Mouse (Mus musculus) lung, postnatal 0 days (tissue): ENCODE data around the gene Mbd4. TPM values are rescaled to one million over a fixed set of nuclear protein-coding genes. Genes with fewer than 3 reads are reported as not detected.
A peak's percentile ranks its signal among the peaks of the same experiment; 100 is the strongest.
"Not testable (repeated sequence)": the region's sequence is repeated elsewhere in the genome, so short reads cannot be mapped to it uniquely, and the experiment has no call there.

Source experiments
- ATAC-seq: fragments of 200-750 bp; cut with Nextera tagmentation; 2 replicates; pipeline ENCODE4 v1.8.0; 2017; ENCODE audit warnings: moderate library complexity
- DNase-seq: peaks from one replicate; pipeline ENCODE4 v3.0.0-alpha.2; 2016; ENCODE audit warnings: low spot score
- H3K27ac ChIP-seq: fragments of 300-500 bp; sonication (generic); 2 replicates; pipeline ENCODE4 v1.5.1; 2014; ENCODE audit warnings: antibody characterized with exemption, mild to moderate bottlenecking, low read length, mixed read lengths
- H3K27me3 ChIP-seq: fragments of 300-500 bp; sonication (generic); replicated peaks from 2 replicates; pipeline ENCODE4 v1.6.1; 2014; ENCODE audit warnings: low read length, mixed read lengths; ENCODE audit not compliant: insufficient read depth
- H3K36me3 ChIP-seq: fragments of 300-500 bp; sonication (generic); 2 replicates; pipeline ENCODE4 v1.6.1; 2014; ENCODE audit warnings: low read length, mixed read lengths; ENCODE audit not compliant: insufficient read depth
- H3K4me1 ChIP-seq: fragments of 300-500 bp; sonication (generic); 2 replicates; pipeline ENCODE4 v1.6.1; 2014; ENCODE audit warnings: antibody characterized with exemption, low read depth, low read length, mixed read lengths; ENCODE audit not compliant: insufficient read depth
- H3K4me2 ChIP-seq: fragments of 300-500 bp; sonication (generic); replicated peaks from 2 replicates; pipeline ENCODE4 v1.6.1; 2014; ENCODE audit warnings: low read depth, mild to moderate bottlenecking, low read length, moderate library complexity, mixed read lengths
- H3K4me3 ChIP-seq: fragments of 300-500 bp; sonication (generic); 2 replicates; pipeline ENCODE4 v1.5.1; 2014; ENCODE audit warnings: low read depth, low read length
- H3K9ac ChIP-seq: fragments of 300-500 bp; sonication (generic); replicated peaks from 2 replicates; pipeline ENCODE4 v1.6.1; 2014; ENCODE audit warnings: low read depth, mild to moderate bottlenecking
- H3K9me3 ChIP-seq: fragments of 300-500 bp; sonication (generic); 2 replicates; pipeline ENCODE4 v1.6.1; 2016; ENCODE audit warnings: low read length, mixed read lengths
- CTCF ChIP-seq: IDR thresholded peaks from 2 replicates; pipeline ENCODE4 v1.5.1; 2016; ENCODE audit warnings: antibody characterized with exemption, mild to moderate bottlenecking
- EP300 ChIP-seq: IDR thresholded peaks from 2 replicates; pipeline ENCODE4 v1.6.1; 2016; ENCODE audit warnings: antibody characterized with exemption, mild to moderate bottlenecking, control low read depth
- WGBS: fragments of 180-500 bp; shearing (Covaris S2); extraction: QIAGEN DNeasy Blood & Tissue Kit; methylation state at CpG from one replicate; pipeline ENCODE4 v1.1.7; 2014; 5-methylcytosine and 5-hydroxymethylcytosine counted together
- polyA plus RNA-seq: library from polyadenylated mRNA; unstranded; fragments of >200 nt; fragmentation: Nextera tagmentation; extraction: Ambion mirVana; gene quantifications from 2 replicates; pipeline ENCODE4 v1.2.1, GENCODE M21; 2015

Mbd4 gene
- polyA plus RNA-seq, 1 experiment from 2014 or later: 4.5 TPM

- no peak overlapping the region for H3K9ac ChIP-seq
- peaks cover 4% of the 10 kb centered on the region; the same call in 1 of the 2 replicates for H3K4me1 ChIP-seq
- H3K27me3 ChIP-seq: no peaks in the 10 kb centered on the region
- H3K9me3 ChIP-seq: no peaks in the 10 kb centered on the region
- DNase-seq (no peak), ATAC-seq (peak; percentile 10; the same call in 1 of the 2 replicates)
- H3K4me2 ChIP-seq: peak overlapping the region; percentile 62
- 66% methylated on average over 5 of the region's 5 CpGs for WGBS
- no peak for TF ChIP-seq CTCF
- no peak for TF ChIP-seq EP300
- H3K36me3 ChIP-seq: no peaks in the 10 kb centered on the region
- H3K27ac ChIP-seq: no peak overlapping the region
- peak overlapping the region; percentile 30; the same call in 1 of the 2 replicates for H3K4me3 ChIP-seq
These were observed 14.4 kb downstream of the Mbd4 start for GRCm38 (mm10) chr6:115838745-115839144.

GRCm38 (mm10) chr6:115838161-115838597 is 15.0 kb downstream of the Mbd4 start, which contains the start of gene Efcab12:
Gene Efcab12 (minus strand): TSS chr6:115838412.
- 2% methylated on average over 19 of the region's 19 CpGs for WGBS
- H3K4me1 ChIP-seq: peaks cover 4% of the 10 kb centered on the region; the same call in 1 of the 2 replicates
- no peaks in the 10 kb centered on the region for H3K36me3 ChIP-seq
- ATAC-seq: peak; percentile 97
- peak within 1 kb of the TSS; percentile 23; the same call in 1 of the 2 replicates for H3K9ac ChIP-seq
- H3K27ac ChIP-seq: 0 out of 2 replicates have a peak within 1 kb of the TSS, but pooled peaks have one; percentile 26
- TF ChIP-seq EP300: no peak
- TF ChIP-seq CTCF: no peak; the same call in 1 of the 2 replicates
- DNase-seq: peak; percentile 94
- H3K4me3 ChIP-seq: peak within 1 kb of the TSS; percentile 30
- peak within 1 kb of the TSS; percentile 62 for H3K4me2 ChIP-seq
- no peaks in the 10 kb centered on the region for H3K9me3 ChIP-seq
- no peaks in the 10 kb centered on the region for H3K27me3 ChIP-seq

- Histone ChIP-seq H3K4me2 (no peak overlapping the region), H3K9ac (no peak overlapping the region)
- ATAC-seq: no peak
These were observed 19.3 kb downstream of the Mbd4 start for GRCm38 (mm10) chr6:115833861-115834260.

GRCm38 (mm10) chr6:115832152-115832850 is 20.9 kb downstream of the Mbd4 start:
- no peak for TF ChIP-seq CTCF
- no peak for TF ChIP-seq EP300
- Histone ChIP-seq H3K27me3 (no peaks in the 10 kb centered on the region), H3K9me3 (no peaks in the 10 kb centered on the region), H3K36me3 (no peaks in the 10 kb centered on the region), H3K4me1 (no peaks in the 10 kb centered on the region), H3K9ac (no peak overlapping the region), H3K4me2 (no peak overlapping the region), H3K27ac (no peak overlapping the region), H3K4me3 (no peak overlapping the region)
- DNase-seq (no peak), ATAC-seq (no peak)
- WGBS: 85% methylated on average over 2 of the region's 2 CpGs

More at GRCm38 (mm10) chr6:115833861-115834260, 19.3 kb downstream of the Mbd4 start:
- no peak overlapping the region for H3K4me3 ChIP-seq
- peaks cover 4% of the 10 kb centered on the region; the same call in 1 of the 2 replicates for H3K4me1 ChIP-seq
- H3K27me3 ChIP-seq: no peaks in the 10 kb centered on the region
- no peaks in the 10 kb centered on the region for H3K36me3 ChIP-seq
- H3K9me3 ChIP-seq: no peaks in the 10 kb centered on the region
- H3K27ac ChIP-seq: no peak overlapping the region
- no peak for TF ChIP-seq CTCF
- TF ChIP-seq EP300: no peak
- no peak for DNase-seq

GRCm38 (mm10) chr6:115830779-115831601 is 22.2 kb downstream of the Mbd4 start:
- H3K36me3 ChIP-seq: no peaks in the 10 kb centered on the region
- no peaks in the 10 kb centered on the region for H3K9me3 ChIP-seq
- H3K27me3 ChIP-seq: no peaks in the 10 kb centered on the region
- H3K9ac ChIP-seq: no peak overlapping the region
- no peak overlapping the region for H3K4me2 ChIP-seq
- no peak for DNase-seq
- 77% methylated on average over 6 of the region's 6 CpGs for WGBS
- no peak overlapping the region for H3K4me3 ChIP-seq
- TF ChIP-seq CTCF: no peak
- TF ChIP-seq EP300: no peak
- ATAC-seq: no peak
- H3K27ac ChIP-seq: no peak overlapping the region
- no peaks in the 10 kb centered on the region for H3K4me1 ChIP-seq

- TF ChIP-seq CTCF: peak; percentile 80
- not testable (repeated sequence) for H3K36me3 ChIP-seq, H3K4me1 ChIP-seq, H3K9me3 ChIP-seq, H3K27me3 ChIP-seq, H3K27ac ChIP-seq, H3K9ac ChIP-seq
- H3K4me2 ChIP-seq: peak overlapping the region; percentile 36
- ATAC-seq (peak; percentile 95), DNase-seq (peak; percentile 82)
- WGBS: 10% methylated on average over 3 of the region's 11 CpGs
- H3K4me3 ChIP-seq: peak overlapping the region; percentile 8; the same call in 1 of the 2 replicates
These were observed 29.2 kb downstream of the Mbd4 start for GRCm38 (mm10) chr6:115823850-115824464.
